Mouse (Mus musculus) neural tube, embryonic 12.5 days (tissue): ENCODE data around the gene Mprip. TPM values are rescaled to one million over a fixed set of nuclear protein-coding genes. Genes with fewer than 3 reads are reported as not detected.

ENCODE experiments used
- ATAC-seq: fragments of 200-750 bp; cut with Nextera tagmentation; 2 replicates; pipeline ENCODE4 v1.8.0; 2017; ENCODE audit warnings: low read depth, mild to moderate bottlenecking, moderate TSS enrichment, moderate library complexity; ENCODE audit not compliant: low FRiP score
- H3K27ac ChIP-seq: fragments of 300-500 bp; sonication (generic); 2 replicates; pipeline ENCODE4 v1.5.1; 2016
- H3K27me3 ChIP-seq: fragments of 300-500 bp; sonication (generic); replicated peaks from 2 replicates; pipeline ENCODE4 v1.6.1; 2016; ENCODE audit warnings: mild to moderate bottlenecking
- H3K36me3 ChIP-seq: fragments of 300-500 bp; sonication (generic); 2 replicates; pipeline ENCODE4 v1.6.1; 2016; ENCODE audit warnings: mild to moderate bottlenecking
- H3K4me1 ChIP-seq: fragments of 300-500 bp; sonication (generic); 2 replicates; pipeline ENCODE4 v1.6.1; 2016
- H3K4me2 ChIP-seq: fragments of 300-500 bp; sonication (generic); replicated peaks from 2 replicates; pipeline ENCODE4 v1.6.1; 2016; ENCODE audit warnings: mild to moderate bottlenecking
- H3K4me3 ChIP-seq: fragments of 300-500 bp; sonication (generic); 2 replicates; pipeline ENCODE4 v1.5.1; 2016
- H3K9ac ChIP-seq: fragments of 300-500 bp; sonication (generic); 2 replicates; pipeline ENCODE4 v1.6.1; 2016; ENCODE audit warnings: mild to moderate bottlenecking
- H3K9me3 ChIP-seq: fragments of 300-500 bp; sonication (generic); 2 replicates; pipeline ENCODE4 v1.6.1; 2016; ENCODE audit warnings: mild to moderate bottlenecking
- WGBS: fragments of 180-500 bp; shearing (Covaris S2); methylation state at CpG from one replicate; pipeline ENCODE4 v1.1.7; 2016; 5-methylcytosine and 5-hydroxymethylcytosine counted together
- polyA plus RNA-seq: library from polyadenylated mRNA; unstranded; fragments of >200 nt; fragmentation: Nextera tagmentation; extraction: Ambion mirVana; gene quantifications from 2 replicates; pipeline ENCODE4 v1.2.1, GENCODE M21; 2016

The Mprip gene
- polyA plus RNA-seq, 1 experiment from 2014 or later: 123 TPM

- no peak overlapping the region for H3K9ac ChIP-seq
- H3K27ac ChIP-seq: no peak overlapping the region
- no peaks in the 10 kb centered on the region for H3K36me3 ChIP-seq
- H3K9me3 ChIP-seq: no peaks in the 10 kb centered on the region
- H3K4me2 ChIP-seq: no peak overlapping the region
- no peaks in the 10 kb centered on the region for H3K27me3 ChIP-seq
- no peak overlapping the region for H3K4me3 ChIP-seq
- WGBS: 85% methylated on average over 12 of the region's 12 CpGs
- no peaks in the 10 kb centered on the region for H3K4me1 ChIP-seq
- ATAC-seq: no peak
These were observed 25.0 kb upstream of the Mprip start for GRCm38 (mm10) chr11:59635821-59636694.

- ATAC-seq: no peak
- 83% methylated on average over 7 of the region's 7 CpGs for WGBS
These were observed 24.2 kb upstream of the Mprip start for GRCm38 (mm10) chr11:59636695-59637414.

GRCm38 (mm10) chr11:59639957-59640643, 21.0 kb upstream of the Mprip start:
- no peak overlapping the region for H3K9ac ChIP-seq
- H3K36me3 ChIP-seq: no peaks in the 10 kb centered on the region
- no peaks in the 10 kb centered on the region for H3K27me3 ChIP-seq
- no peaks in the 10 kb centered on the region for H3K9me3 ChIP-seq
- ATAC-seq: no peak
- H3K4me2 ChIP-seq: no peak overlapping the region
- no peaks in the 10 kb centered on the region for H3K4me1 ChIP-seq
- H3K27ac ChIP-seq: no peak overlapping the region
- WGBS: 89% methylated on average over 4 of the region's 4 CpGs
- no peak overlapping the region for H3K4me3 ChIP-seq

More at GRCm38 (mm10) chr11:59636695-59637414, 24.2 kb upstream of the Mprip start:
- no peak overlapping the region for H3K4me2 ChIP-seq
- no peak overlapping the region for H3K27ac ChIP-seq
- no peaks in the 10 kb centered on the region for H3K9me3 ChIP-seq
- H3K9ac ChIP-seq: no peak overlapping the region
- H3K4me1 ChIP-seq: no peaks in the 10 kb centered on the region
- H3K27me3 ChIP-seq: no peaks in the 10 kb centered on the region
- no peak overlapping the region for H3K4me3 ChIP-seq
- no peaks in the 10 kb centered on the region for H3K36me3 ChIP-seq

- no peak for ATAC-seq
- no peak overlapping the region for H3K4me2 ChIP-seq
These were observed 19.9 kb upstream of the Mprip start for GRCm38 (mm10) chr11:59641227-59641626.

GRCm38 (mm10) chr11:59642420-59642819, 18.7 kb upstream of the Mprip start:
- H3K4me2 ChIP-seq: no peak overlapping the region
- no peak for ATAC-seq

More at GRCm38 (mm10) chr11:59641227-59641626, 19.9 kb upstream of the Mprip start:
- no peaks in the 10 kb centered on the region for H3K4me1 ChIP-seq
- no peaks in the 10 kb centered on the region for H3K9me3 ChIP-seq
- no peaks in the 10 kb centered on the region for H3K36me3 ChIP-seq
- H3K9ac ChIP-seq: no peak overlapping the region
- WGBS: 77% methylated on average over 5 of the region's 5 CpGs
- H3K4me3 ChIP-seq: no peak overlapping the region
- H3K27me3 ChIP-seq: no peaks in the 10 kb centered on the region
- H3K27ac ChIP-seq: no peak overlapping the region

GRCm38 (mm10) chr11:59645036-59645435, 16.1 kb upstream of the Mprip start:
- no peaks in the 10 kb centered on the region for H3K4me1 ChIP-seq
- no peak overlapping the region for H3K9ac ChIP-seq
- no peaks in the 10 kb centered on the region for H3K27me3 ChIP-seq
- H3K4me3 ChIP-seq: no peak overlapping the region
- H3K36me3 ChIP-seq: no peaks in the 10 kb centered on the region
- no peak overlapping the region for H3K4me2 ChIP-seq
- no peak for ATAC-seq
- H3K27ac ChIP-seq: no peak overlapping the region
- WGBS: 68% methylated on average over 7 of the region's 7 CpGs
- no peaks in the 10 kb centered on the region for H3K9me3 ChIP-seq

More at GRCm38 (mm10) chr11:59642420-59642819, 18.7 kb upstream of the Mprip start:
- Histone ChIP-seq H3K27me3 (no peaks in the 10 kb centered on the region), H3K36me3 (no peaks in the 10 kb centered on the region), H3K9ac (no peak overlapping the region), H3K4me3 (no peak overlapping the region), H3K27ac (no peak overlapping the region), H3K9me3 (no peaks in the 10 kb centered on the region), H3K4me1 (no peaks in the 10 kb centered on the region)
- 89% methylated on average over 8 of the region's 8 CpGs for WGBS

GRCm38 (mm10) chr11:59649058-59649457, 12.0 kb upstream of the Mprip start:
- WGBS: 86% methylated on average over 4 of the region's 4 CpGs
- no peaks in the 10 kb centered on the region for H3K9me3 ChIP-seq
- H3K4me1 ChIP-seq: no peaks in the 10 kb centered on the region
- H3K4me2 ChIP-seq: no peak overlapping the region
- H3K36me3 ChIP-seq: no peaks in the 10 kb centered on the region
- H3K4me3 ChIP-seq: no peak overlapping the region
- no peak for ATAC-seq
- no peak overlapping the region for H3K27ac ChIP-seq
- no peaks in the 10 kb centered on the region for H3K27me3 ChIP-seq
- H3K9ac ChIP-seq: no peak overlapping the region

- no peaks in the 10 kb centered on the region for H3K9me3 ChIP-seq
- no peak overlapping the region for H3K4me2 ChIP-seq
- no peak overlapping the region for H3K4me3 ChIP-seq
- 76% methylated on average over 2 of the region's 2 CpGs for WGBS
- no peaks in the 10 kb centered on the region for H3K4me1 ChIP-seq
- H3K27me3 ChIP-seq: no peaks in the 10 kb centered on the region
- no peak for ATAC-seq
- H3K9ac ChIP-seq: no peak overlapping the region
- no peak overlapping the region for H3K27ac ChIP-seq
- no peaks in the 10 kb centered on the region for H3K36me3 ChIP-seq
These were observed 8.1 kb upstream of the Mprip start for GRCm38 (mm10) chr11:59653003-59653402.

GRCm38 (mm10) chr11:59653547-59653946, 7.6 kb upstream of the Mprip start:
- no peak for ATAC-seq
- Histone ChIP-seq H3K4me2 (no peak overlapping the region), H3K4me3 (no peak overlapping the region), H3K27ac (no peak overlapping the region), H3K27me3 (no peaks in the 10 kb centered on the region), H3K36me3 (no peaks in the 10 kb centered on the region), H3K9ac (no peak overlapping the region), H3K4me1 (no peaks in the 10 kb centered on the region), H3K9me3 (no peaks in the 10 kb centered on the region)
- 87% methylated on average over 2 of the region's 2 CpGs for WGBS

GRCm38 (mm10) chr11:59655337-59655736, 5.8 kb upstream of the Mprip start:
- Histone ChIP-seq H3K36me3 (no peaks in the 10 kb centered on the region), H3K4me1 (no peaks in the 10 kb centered on the region), H3K4me2 (no peak overlapping the region), H3K9me3 (no peaks in the 10 kb centered on the region), H3K9ac (no peak overlapping the region), H3K27ac (no peak overlapping the region), H3K27me3 (no peaks in the 10 kb centered on the region), H3K4me3 (no peak overlapping the region)
- no peak for ATAC-seq
- WGBS: 65% methylated on average over 5 of the region's 5 CpGs

- H3K9me3 ChIP-seq: no peaks in the 10 kb centered on the region
- no peaks in the 10 kb centered on the region for H3K4me1 ChIP-seq
- H3K27me3 ChIP-seq: no peaks in the 10 kb centered on the region
- no peak overlapping the region for H3K9ac ChIP-seq
- H3K36me3 ChIP-seq: no peaks in the 10 kb centered on the region
- no peak for ATAC-seq
- no peak overlapping the region for H3K27ac ChIP-seq
- 67% methylated on average over 7 of the region's 7 CpGs for WGBS
- no peak overlapping the region for H3K4me3 ChIP-seq
- no peak overlapping the region for H3K4me2 ChIP-seq
These were observed 5.1 kb upstream of the Mprip start for GRCm38 (mm10) chr11:59656016-59656415.

- Histone ChIP-seq H3K27me3 (no peaks in the 10 kb centered on the region), H3K4me1 (peaks cover 30% of the 10 kb centered on the region), H3K36me3 (no peaks in the 10 kb centered on the region), H3K4me2 (peak overlapping the region; percentile 82), H3K27ac (no peak overlapping the region; the same call in 1 of the 2 replicates), H3K9me3 (no peaks in the 10 kb centered on the region), H3K4me3 (peak overlapping the region; percentile 76), H3K9ac (peak overlapping the region; percentile 67)
- 2% methylated on average over 28 of the region's 28 CpGs for WGBS
- ATAC-seq: no peak
These were observed 620 bp downstream of the Mprip start for GRCm38 (mm10) chr11:59661601-59662248.
